Mouse (Mus musculus) left cerebral cortex, adult 11 months (tissue): ENCODE measurements at regions not wholly inside any gene's neighbourhood (a gene's known extent, or its start where the extent isn't known, plus 50 kb on each side); places are given as distances from the start of the nearest gene placed in this dataset.

Source experiments
- DNase-seq: peaks from one replicate; pipeline ENCODE4 v3.0.0; 2022; ENCODE audit warnings: low spot score

GRCm38 (mm10) chr8:113183186-113183585, 452.2 kb upstream of the Mon1b start:
- no peak for DNase-seq

GRCm38 (mm10) chr8:113190537-113190936, 444.9 kb upstream of the Mon1b start:
- DNase-seq = no peak

- no peak for DNase-seq
Measured at GRCm38 (mm10) chr8:113191537-113191936, 443.9 kb upstream of the Mon1b start.
